Mouse (Mus musculus): Measurements from ENCODE around the gene Gm32742. TPM values are rescaled to one million over a fixed set of nuclear protein-coding genes. Genes with fewer than 3 reads are reported as not detected.

The Gm32742 gene
- 0.12 and 0.42 TPM in 2 replicates for polyA plus RNA-seq (2012; rRNA removed)

DNA sequence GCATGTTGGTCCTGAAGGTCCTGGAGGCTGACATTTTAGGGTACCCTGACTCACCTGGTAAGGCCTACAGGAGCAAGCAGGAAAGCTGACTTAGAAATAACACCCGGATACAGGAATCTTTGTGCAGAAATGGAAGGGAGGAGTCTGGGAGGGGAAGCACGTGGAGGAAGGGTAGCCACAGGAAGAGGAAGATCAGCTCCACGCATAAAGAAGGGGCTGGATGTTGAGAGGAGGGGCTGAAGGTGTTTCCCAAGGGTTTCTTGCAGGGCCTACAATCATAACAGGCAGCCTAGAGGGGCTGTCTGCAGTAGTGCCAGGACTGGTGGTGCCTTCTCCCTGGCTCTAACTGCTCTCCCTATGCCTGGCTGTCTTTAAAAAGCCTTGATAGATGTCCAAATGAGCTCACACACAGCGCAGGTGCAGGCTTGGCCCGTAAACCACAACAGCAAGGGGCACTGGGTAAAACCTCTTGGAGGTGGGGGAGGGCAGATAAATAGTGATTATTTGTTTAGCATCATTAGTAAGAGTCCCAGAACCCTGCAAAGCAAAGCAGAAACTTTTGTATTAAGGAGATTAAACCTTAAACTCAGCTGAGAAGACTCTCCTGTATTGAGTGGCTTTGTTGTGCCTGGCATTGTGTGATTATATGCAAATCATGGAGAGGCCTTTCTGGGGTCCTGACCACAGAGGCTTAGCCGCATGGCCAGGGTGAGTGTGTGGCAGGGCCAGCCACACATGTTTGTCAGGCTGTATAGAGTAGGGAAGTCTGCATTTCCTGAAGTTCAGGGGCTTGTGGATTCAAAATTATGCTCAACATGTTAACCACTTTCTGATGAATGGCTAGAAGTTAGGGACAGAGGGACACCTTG lies at the start of gene Gm32742:
TSS of gene Gm32742 (minus strand) at position 206 of the 869 bp plus-strand sequence.
- no peak for DNase-seq (ENCODE audit: low read depth)

DNA sequence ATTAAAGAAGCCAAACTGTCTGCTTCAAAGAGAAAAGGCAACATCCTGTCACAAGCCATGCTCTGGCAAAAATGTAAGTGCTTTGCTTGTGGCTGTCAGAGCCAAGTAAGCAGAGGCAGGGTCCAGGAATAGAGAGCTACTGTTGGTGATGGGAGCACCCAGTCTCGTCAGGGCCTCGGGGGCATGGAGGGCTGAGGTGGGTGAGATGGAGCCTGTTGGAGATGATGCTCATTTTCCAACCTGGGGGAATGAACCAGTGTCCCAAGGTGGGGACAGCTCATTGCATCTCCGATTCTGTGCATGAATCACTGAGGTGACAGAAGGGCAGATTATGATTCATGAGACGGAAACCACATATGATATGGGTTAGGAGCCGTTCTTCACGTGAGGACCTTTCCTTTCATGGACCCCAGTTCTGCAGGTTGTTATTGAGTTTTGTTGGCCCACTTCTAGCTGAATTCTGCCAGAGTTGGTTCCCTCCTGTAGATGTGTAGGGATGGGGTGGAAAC lies 48.5 kb upstream of the Gm32742 start:
- no peak for DNase-seq (ENCODE audit: low read depth)

DNA sequence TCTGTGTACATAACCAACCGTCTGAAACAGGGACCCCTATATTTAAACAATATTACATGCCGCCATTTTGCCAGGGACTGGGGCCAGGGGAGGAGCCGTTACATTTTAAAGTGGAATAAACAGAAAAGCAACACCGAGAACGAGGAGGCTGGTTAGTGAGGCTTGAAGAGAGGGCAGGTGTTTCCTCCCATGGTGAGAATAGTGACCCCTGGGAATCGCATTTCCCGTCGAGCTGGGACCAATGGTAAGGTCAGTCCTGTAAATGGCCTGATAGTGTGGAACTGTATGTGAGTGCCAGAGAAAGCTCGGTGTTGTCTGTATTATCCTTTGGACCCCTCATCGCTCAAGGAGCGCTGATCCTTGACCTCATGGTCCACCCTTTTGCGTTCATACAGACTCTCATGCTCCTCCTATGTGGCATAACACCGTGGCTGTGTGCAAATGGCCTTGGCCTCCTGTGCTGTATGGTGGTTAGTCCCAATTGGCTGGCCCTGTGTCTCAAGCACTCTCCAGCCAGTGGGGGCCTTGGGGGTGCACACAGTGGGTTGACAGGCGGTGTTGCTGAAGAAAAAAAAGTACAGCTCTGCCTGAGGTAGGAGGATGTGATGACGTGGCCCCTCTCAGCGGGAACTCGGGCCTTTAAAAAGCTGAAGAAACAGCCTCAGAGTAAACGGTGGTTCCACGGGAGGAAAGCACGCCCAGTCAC lies 47.9 kb upstream of the Gm32742 start, which contains the start of gene Pou2af1:
TSS of gene Pou2af1 (plus strand) at position 686 of the 706 bp plus-strand sequence.
- no peak for DNase-seq (ENCODE audit: low read depth)

DNA sequence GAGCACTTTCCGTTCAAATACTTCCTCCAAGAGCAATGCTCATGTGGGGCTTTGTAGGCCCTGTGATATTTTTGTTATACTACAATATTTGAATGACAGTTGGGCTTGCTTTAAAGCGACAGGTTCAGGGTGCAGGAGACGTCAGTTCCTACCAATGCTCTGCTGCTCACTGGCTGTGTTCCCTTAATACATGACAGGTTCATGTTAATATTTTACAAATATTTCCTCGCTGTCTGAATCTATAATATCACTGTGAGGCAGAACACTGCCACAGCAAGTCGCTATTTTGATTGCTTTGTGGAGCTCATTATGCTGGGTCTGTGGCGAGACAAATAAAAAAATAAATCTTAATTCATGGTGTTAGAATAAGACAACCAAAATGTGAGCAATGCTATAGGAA lies 45.9 kb upstream of the Gm32742 start:
- no peak for DNase-seq (ENCODE audit: low read depth)

DNA sequence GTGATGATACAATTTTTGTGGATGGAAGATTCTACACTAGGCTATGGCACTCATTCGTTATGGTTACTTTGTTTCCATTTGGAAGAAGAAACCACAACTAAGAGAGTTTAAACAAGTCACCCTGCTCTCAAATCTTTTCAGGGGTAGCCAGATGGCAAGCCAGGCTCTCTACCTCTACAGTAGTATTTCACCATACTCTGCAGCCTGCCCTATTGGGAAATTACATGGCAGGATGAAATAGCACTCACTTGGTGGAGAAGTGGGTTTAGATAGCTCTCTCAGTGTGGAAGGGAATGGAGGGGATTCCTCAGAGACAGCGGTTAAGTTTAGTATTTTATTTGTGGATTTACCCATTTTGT lies 43.6 kb upstream of the Gm32742 start:
- DNase-seq (ENCODE audit: low read depth), result no peak

DNA sequence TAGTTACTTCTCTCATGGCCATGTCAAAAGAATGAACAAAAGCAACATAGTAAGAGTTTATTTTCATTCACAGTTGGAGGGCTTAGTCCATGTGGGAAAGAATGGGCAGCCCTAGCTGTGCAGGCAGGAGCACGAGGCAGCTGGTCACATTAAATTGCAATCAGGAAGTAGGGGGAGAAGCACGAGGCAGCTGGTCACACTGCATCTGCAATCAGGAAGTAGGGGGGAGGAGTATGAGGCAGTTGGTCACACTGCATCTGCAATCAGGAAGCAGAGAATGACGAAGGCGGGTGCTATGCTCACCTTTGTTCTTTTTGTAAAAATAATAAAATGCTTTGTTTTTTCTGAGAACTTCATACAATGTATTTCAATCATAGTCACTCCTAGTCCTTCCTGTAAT lies 29.5 kb upstream of the Gm32742 start:
- no peak for DNase-seq (ENCODE audit: low read depth)

DNA sequence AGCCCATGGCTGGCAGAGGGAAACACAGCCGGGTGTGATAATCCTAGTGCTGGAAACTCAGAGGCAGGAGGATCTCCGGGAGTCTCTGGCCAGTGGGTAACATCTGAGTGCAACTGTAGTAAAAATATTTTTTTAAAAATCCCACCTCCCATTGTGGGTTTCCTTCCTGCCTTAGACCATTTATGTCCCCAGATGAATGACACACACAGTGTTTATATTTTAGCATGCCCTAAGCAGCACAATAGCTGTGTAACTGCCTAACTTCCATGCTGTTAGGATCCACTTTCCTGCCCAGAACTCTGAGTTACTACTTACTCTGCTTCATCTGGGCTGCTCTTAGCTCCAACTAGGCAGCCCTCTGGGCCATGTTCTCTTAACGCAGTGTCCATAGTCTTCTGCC lies 25.3 kb upstream of the Gm32742 start:
- DNase-seq (ENCODE audit: low read depth), result no peak

DNA sequence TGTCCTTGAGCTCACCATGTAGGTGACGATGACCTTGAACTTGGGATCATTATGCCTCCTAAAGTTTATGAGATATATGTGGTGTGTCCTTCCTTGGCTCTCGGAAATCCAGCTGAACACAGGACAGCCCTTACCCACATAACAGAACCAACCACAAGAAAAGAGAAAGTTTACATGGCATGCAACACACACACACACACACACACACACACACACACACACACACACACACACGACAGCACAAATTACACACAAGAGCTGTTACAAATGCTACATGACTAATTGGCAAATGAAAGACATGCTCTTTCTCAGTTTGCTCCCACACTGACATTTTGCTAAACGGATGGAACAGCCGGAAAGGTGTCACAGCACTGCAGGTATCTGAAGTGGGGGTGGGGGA lies 20.6 kb upstream of the Gm32742 start:
- DNase-seq (ENCODE audit: low read depth), result no peak

DNA sequence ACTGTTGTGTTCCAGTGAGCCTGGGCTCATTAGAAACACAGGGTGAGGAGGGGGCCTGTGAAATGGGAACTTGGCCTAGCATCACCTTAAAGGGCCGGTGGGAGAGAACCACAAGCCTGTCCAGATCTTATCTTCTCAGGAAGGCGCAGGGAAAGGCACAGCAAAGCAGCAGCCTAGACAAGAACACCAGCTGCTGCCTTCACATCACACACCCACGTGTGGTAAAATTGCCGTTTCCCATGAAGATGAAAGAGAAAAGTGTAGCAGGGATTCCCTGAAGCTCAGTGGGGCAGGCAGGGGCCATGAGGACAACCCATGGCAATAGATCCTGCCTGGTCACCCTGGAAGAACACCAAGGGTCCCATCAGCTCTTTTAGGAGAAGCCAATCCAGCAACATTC lies 20.1 kb upstream of the Gm32742 start:
- no peak for DNase-seq (ENCODE audit: low read depth)

DNA sequence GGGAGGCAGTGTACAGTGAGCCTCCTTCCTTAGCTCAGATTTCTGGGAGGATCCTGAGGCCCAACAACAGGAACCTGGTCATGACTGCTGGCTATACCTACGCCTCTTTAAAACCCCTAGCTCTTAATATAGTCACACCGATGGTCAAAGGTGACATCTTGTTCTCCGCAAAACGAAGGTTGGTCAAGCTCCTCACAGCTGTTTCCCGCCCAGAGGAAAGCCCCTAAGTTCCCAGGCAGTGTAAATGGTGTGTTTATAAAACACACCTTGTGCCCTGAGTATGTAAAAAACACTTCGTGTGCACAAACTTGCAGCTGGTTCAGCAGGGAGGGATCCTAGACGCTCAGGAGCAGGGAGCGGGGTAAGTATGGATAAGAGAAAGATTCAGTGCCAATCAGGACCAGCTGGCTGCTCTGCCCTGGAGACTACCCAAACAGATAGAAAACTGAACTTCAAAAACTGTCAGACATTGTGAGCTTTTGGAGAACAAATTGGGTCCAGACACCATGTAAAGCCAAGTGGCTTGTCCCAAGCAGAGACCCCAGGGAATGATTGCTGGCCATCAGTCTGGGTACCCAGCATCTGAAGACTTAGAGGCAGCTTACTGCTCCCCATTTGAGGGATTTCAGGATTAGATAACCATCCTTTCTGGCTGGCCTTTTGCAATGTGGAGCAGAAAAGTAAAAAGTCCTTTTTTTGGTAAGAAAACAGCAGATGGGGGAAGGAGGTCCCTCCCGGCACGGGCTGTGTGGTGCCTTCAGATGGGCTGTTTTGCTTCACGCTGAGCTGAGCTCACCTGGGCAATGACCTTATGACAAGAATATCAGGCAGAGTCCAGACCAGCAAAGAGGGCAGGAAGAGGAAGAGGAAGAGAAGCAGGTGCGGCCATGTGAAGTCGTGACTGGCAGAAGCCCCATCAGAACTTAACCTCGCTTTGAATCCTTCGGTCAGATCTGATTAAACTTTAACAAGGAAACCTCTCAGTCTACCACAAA lies 17.7 kb upstream of the Gm32742 start:
- no peak for DNase-seq (ENCODE audit: low read depth)

DNA sequence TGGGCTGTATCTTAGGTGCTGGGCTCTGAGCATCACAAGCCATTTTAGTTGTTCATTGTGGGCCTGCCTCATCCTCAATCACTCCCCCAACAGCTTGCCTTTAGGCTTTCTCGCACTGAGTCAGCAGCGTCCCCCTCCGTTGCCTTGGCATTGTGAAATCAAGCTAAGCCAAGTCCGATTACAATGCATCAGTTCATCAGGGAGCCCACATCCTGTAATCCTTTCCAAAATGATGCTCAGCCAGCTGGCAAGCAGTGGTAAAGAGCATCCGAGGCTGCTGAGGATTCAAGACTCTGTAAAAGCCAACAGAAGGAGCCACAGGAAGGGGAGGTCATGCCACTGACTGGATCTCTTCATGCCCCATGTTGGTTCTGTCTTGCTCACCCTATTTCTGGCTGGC lies 15.3 kb upstream of the Gm32742 start:
- no peak for DNase-seq (ENCODE audit: low read depth)

DNA sequence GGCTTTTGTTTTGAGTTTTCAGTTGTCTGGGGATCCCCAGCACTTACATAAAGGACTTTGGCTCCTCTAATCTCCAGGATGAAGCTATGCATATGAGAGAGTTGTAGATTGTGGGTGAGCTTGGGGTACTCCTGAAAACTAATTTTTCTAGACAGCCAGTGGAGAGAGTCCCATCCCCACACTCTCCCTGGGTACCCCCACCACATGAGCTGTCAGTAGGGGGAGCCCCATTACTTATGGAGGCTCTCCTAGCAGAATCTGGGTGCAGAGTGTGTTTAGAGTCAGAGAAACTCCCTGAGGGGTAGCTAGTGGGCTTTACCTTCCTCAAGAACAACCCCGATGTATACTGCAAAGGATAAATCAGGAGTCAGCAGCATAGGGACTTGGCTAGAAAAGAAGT lies 13.0 kb upstream of the Gm32742 start:
- no peak for DNase-seq (ENCODE audit: low read depth)

DNA sequence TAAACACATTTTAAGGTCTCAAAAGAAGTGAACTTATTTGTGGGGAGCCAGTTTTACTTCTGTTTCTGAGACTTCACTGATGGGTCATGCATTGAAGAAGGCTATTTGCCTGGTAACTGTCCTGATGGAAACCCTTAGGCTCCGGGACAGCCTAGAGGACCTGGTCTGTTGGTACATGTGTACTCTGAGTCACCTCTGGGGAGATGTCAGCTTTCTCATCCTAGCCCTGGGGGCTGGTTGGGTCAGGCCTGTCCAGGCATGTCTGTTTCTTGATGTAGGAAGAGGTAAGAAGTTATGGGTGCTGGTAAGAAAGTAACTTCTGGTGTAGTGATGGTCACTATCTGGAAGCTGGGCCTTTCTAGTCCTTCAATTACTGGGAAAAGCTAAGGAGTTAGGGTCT lies 10.4 kb upstream of the Gm32742 start:
- no peak for DNase-seq (ENCODE audit: low read depth)

DNA sequence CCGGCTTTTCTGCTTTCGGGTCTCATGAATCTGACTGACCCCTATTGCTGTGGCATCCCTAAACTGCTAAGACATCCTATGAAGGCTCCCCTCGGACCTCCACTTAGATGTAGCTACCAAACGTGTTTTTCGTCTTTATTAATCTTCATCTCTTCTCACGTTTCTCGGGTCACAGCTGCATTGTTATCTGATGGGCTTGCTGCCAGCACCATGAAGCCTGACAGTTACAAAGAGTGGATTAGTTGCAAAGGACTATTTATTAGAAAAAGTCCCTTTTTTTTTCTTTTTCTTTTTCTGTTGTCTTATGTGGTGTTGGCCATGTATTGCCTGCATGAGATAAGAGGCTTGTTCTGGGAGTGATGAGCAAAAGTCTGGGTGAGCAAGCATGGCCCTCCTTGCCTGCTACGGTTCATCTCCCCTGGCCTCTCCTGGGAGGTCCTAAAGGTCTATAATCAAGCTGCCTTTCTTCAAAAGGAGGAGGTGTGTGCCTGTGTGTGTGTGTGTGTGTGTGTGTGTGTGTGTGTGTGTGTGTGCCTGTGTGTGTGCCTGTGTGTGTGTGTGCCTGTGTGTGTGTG lies 9.7 kb upstream of the Gm32742 start:
- DNase-seq (ENCODE audit: low read depth), result no peak

DNA sequence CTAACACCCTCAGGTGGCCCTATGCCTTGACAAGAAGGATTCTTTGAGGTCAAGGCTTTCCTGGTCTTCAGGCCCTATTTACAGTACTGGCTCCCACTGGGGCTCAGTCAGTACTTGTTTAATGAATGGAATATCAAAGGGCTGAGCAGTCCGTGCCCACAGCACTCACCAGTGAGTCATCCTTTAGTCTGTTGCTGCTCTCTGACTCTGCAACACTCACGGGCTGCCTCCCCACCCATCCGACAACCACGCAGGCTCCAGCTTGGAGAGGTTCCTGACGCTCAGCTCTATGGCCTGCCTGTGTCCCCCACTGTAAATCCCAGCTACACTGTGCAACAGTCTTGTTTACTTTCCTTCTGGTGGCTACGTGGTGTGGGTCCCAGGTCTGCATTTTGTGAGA lies 5.0 kb upstream of the Gm32742 start:
- DNase-seq (ENCODE audit: low read depth), result no peak

DNA sequence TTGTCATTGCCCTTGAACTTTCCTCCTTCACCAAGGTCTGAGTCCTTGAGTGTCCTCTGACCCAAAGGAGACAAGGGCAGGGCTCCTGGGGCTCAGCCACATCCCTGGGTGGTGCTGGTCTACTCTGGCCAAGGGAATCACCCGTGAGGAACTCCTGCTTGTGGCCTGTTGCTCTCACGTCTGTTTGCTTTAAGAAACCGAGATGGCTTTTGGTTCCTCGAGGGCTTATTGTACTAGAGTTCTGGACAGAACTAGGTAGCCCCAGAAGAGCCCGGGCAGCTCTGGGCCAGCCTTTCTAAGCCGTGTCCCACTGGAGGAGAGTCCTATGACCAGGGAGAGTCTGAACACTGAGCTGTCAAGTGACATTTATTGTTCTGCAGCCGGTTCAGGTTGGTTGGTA lies 3.8 kb upstream of the Gm32742 start:
- DNase-seq (ENCODE audit: low read depth), result no peak

DNA sequence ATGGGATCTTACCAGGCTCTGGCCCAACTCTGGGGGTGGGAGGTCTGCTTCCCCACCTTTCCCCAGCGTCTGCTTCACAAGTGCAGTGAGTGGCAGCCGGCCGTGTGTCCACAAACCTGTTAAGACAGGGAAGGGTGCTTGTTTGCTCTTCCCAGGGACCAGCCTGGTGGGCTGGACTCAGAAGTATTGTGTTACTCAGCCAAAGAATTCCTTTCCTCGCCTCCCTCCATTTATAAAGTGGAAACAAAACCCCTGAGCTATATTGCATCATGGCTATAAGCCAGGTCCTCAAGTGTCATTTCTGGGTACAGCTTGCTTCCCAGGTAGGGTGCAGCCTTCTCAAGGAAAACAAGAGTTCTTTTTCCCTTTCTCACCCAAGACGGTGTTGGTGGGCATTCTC lies 3.4 kb upstream of the Gm32742 start:
- DNase-seq (ENCODE audit: low read depth), result no peak

DNA sequence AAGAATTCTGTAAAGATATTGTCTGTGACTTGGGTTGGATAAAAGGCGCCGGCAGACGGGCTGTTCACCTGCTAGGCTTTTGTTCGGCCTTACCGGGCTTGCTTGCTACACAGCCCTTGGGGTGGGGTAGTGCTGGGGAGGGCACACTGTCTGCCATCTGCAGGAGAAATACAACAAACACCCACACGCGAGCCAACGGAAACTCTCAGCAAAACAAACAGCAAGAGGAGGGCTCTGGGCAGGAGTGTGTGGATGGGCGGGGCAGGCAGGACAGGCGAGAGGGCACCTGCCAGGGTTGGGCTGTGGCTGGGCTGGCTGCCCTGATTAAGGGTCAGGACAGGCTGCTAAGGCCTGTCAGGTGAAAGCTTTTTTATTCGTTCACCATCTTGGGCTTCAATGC lies 2.6 kb upstream of the Gm32742 start:
- DNase-seq (ENCODE audit: low read depth), result no peak

DNA sequence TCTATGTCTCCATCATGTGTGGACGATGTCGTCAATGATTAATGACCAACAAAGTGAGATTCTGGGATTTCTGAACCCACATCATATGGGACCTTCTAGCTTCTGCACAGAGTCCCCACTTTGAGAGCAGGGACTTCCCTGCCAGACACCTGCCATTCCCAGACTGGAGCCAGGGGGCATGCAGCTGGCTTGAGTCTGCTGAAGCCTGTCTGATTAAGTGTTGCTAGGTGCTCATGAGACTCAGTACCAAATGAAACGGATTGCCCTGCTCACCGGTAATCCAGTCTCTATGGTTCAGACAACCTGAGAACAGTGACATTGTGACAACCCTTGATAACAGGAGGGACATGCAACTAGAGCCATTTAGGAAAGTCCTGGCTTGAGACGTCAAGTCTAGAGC lies 1.3 kb downstream of the Gm32742 start:
- no peak for DNase-seq (ENCODE audit: low read depth)

DNA sequence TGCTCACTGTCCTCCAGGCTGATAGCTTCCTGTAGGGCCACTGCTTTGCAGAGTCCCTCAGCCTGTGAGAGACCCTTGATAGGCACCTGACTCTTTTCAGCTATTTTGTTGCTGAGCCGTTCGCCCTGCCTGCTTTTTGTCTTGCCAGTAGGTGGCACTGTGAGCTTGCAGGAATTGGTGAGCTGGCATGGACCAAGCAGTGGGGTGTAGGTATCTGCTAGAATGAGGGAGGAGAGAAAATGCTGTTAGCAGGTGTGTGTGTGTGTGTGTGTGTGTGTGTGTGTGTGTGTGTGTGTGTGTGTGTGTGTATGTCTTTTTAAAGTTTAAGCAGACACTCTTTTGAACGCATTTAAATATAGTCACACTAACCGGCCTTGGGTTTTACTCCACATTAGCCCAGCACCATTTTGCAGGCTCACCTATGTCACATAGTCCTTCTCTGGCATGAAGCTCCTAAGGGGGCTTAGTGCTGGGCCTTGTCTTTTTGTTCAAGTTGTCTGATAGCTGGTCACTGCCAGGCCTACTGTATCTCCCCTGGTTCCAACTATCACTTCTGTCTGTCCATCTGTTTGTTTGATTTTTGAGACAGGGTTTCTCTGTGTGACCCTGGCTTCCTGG lies 3.4 kb downstream of the Gm32742 start:
- DNase-seq (ENCODE audit: low read depth), result no peak

Data from gonadal fat pad, adult 2 months (tissue).